In genomic region chrX:162845531-162845930, GRCm38 (mm10) we compare ENCODE assay signal across 24 mouse cellular contexts. TPM values are rescaled to one million over a fixed set of nuclear protein-coding genes. Genes with fewer than 3 reads are reported as not detected.
"Had no signal": no experiment of that assay in that cellular context is flagged by ENCODE, and none has a peak within 500 bp of the region (broad histone marks: within the 10 kb centered on the region; RNA-seq: fewer than 3 reads in every experiment).

No protein-coding gene starts in this region.

- H3K27ac ChIP-seq: embryonic facial prominence, embryonic 10.5 days; embryonic facial prominence, embryonic 12.5 days; embryonic facial prominence, embryonic 13.5 days; embryonic facial prominence, embryonic 15.5 days; forebrain, embryonic 10.5 days; forebrain, embryonic 12.5 days; forebrain, embryonic 13.5 days; forebrain, embryonic 15.5 days; gastrocnemius, adult 2 months; heart, adult 2 months; heart, embryonic 10.5 days had no signal

- H3K36me3 ChIP-seq: embryonic facial prominence, embryonic 10.5 days; embryonic facial prominence, embryonic 12.5 days; embryonic facial prominence, embryonic 13.5 days; embryonic facial prominence, embryonic 15.5 days; forebrain, embryonic 10.5 days; forebrain, embryonic 12.5 days; forebrain, embryonic 15.5 days; heart, embryonic 10.5 days had no signal

- H3K9ac ChIP-seq: embryonic facial prominence, embryonic 12.5 days; embryonic facial prominence, embryonic 13.5 days; embryonic facial prominence, embryonic 15.5 days; forebrain, embryonic 12.5 days; forebrain, embryonic 13.5 days; forebrain, embryonic 15.5 days; forebrain, postnatal 0 days had no signal

- DNase-seq: cerebellum, adult 9-11 months; cerebellum, postnatal 10 days; cerebellum, postnatal 14 days; cerebellum, postnatal 25 days; cerebellum, postnatal 36 days; embryo, embryonic 11 days; forebrain, postnatal 0 days; gastrocnemius, adult 2 months; gastrocnemius, postnatal 10 days; gastrocnemius, postnatal 14 days; gastrocnemius, postnatal 25 days; gastrocnemius, postnatal 36 days; heart, adult 18-20 months; heart, adult 2 months had no signal

- H3K4me1 ChIP-seq: embryonic facial prominence, embryonic 10.5 days; embryonic facial prominence, embryonic 12.5 days; embryonic facial prominence, embryonic 13.5 days; embryonic facial prominence, embryonic 15.5 days; forebrain, embryonic 10.5 days; forebrain, embryonic 12.5 days; forebrain, embryonic 13.5 days; forebrain, embryonic 15.5 days; heart, embryonic 10.5 days had no signal

- H3K9me3 ChIP-seq: embryonic facial prominence, embryonic 10.5 days; embryonic facial prominence, embryonic 12.5 days; embryonic facial prominence, embryonic 13.5 days; embryonic facial prominence, embryonic 15.5 days; forebrain, embryonic 10.5 days; forebrain, embryonic 12.5 days; forebrain, embryonic 13.5 days; forebrain, embryonic 15.5 days; heart, embryonic 10.5 days had no signal

- H3K27me3 ChIP-seq: embryonic facial prominence, embryonic 12.5 days; embryonic facial prominence, embryonic 13.5 days; embryonic facial prominence, embryonic 15.5 days; forebrain, embryonic 12.5 days; forebrain, embryonic 13.5 days; forebrain, embryonic 15.5 days had no signal

- H3K4me3 ChIP-seq: embryonic facial prominence, embryonic 10.5 days; embryonic facial prominence, embryonic 12.5 days; embryonic facial prominence, embryonic 13.5 days; embryonic facial prominence, embryonic 15.5 days; erythroblast, embryonic 14.5 days; forebrain, embryonic 10.5 days; forebrain, embryonic 12.5 days; forebrain, embryonic 13.5 days; forebrain, embryonic 15.5 days; gastrocnemius, adult 2 months; heart, adult 2 months; heart, embryonic 10.5 days had no signal

RNA-seq across cellular contexts. Expression of gene Ctps2, which starts 55.5 kb away (rescaled TPM):
- polyA plus RNA-seq: erythroblast, embryonic 14.5 days had no signal
